Mouse (Mus musculus): ENCODE measurements around the gene Med11.
"Not testable (repeated sequence)": the region's sequence is repeated elsewhere in the genome, so short reads cannot be mapped to it uniquely, and the experiment has no call there.

Med11 gene

GRCm38 (mm10) chr11:70451797-70452498 is at the start of gene Med11:
Gene Med11, plus strand, starts transcription at chr11:70451919.
- peak; percentile 91 for DNase-seq

DNA sequence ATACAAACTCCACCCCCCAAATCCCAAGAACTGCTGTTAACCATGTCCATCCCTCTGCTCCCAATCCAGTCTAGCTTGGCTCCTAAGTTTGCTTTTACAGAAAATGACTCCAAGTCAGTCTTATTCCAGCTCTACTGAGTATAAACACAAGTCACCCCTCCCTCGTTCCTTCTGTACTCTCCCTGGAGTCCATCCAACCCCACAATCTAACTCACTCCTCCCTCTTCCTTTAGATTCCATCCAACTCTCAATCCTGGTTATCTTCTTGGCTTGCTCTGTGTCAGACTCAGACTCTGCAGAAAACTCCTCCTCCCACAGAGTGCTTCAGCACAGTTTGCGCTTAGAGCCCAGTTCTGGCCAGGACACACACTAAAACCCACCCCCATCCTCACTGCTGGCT is 48.1 kb upstream of the Med11 start:
- DNase-seq, result no peak

DNA sequence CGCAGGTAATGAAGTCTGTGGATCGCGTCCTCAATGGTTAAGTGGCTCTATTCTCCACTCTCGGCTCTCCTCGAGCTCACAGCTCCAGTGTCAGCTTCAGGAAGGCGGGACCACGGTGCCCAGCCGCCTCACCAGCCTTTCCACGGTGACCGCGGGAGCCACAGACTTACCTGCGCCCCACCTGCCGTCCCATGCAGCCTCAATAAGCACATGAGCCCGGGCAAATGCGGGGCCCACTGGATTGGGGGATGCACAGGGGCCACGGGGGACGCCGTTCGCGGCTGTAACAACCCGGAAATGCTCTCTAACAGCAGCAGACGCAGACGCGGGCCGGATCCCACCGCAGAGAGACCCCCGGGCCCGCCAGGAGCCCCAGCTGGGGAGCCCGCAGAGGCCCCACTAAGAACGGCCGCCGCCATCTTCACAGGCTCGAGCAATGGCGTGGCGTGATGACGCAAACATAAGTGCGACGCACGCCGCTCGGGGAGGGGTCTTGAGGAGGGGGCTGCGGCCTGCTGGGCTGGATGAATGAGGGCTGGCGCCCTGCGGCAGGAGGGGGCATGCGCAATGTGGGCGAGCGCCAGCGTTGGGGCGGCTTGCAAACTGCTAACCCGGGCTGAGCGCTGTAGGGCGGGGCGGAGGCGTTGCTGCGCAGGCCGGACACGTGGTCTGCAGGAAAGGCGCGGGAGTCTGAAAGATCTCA is 42.0 kb upstream of the Med11 start, which contains the start of gene Pelp1:
Gene Pelp1, minus strand, starts transcription at position 438 of the 703 bp plus-strand sequence.
- DNase-seq, result peak; percentile 90

DNA sequence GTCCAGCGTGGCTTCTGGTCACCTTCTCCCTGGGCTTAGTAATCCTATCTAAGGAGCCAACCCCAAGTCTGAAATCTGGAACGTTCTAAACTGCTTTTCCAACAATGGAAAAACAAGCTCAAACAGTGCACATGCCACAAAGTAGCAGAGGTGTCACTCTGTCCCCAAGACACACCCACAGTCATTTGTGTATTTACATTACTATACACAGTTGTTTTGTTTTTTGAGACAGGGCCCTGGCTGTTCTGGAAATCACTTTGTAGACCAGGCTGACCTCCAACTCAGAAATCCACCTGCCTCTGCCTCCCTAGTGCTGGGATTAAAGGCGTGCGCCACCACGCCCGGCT is 41.4 kb upstream of the Med11 start:
- no peak for DNase-seq

- no peak for DNase-seq
Observed at GRCm38 (mm10) chr11:70412591-70412990, 39.1 kb upstream of the Med11 start.

- DNase-seq, result peak; percentile 75
Observed at GRCm38 (mm10) chr11:70413961-70414360, 37.8 kb upstream of the Med11 start.

DNA sequence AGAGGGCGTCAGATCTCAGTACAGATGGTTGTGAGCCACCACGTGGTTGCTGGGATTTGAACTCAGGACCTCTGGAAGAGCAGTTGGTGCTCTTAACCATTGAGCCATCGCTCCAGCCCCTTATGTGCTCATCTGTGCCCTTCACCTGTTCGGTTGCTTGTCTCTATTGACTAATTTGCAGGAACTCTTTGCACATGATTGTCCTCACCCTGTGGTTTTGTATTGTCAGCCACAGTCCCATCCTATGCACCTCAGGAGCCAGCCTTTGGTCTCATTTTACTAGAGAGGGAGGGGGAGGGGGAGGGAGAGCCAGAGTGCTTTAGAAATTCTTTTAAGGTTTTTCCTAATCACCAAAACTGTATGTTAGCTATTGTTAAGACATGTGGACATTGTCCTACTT is 33.5 kb upstream of the Med11 start:
- no peak for DNase-seq

GRCm38 (mm10) chr11:70419486-70419885 is 32.2 kb upstream of the Med11 start:
- no peak for DNase-seq

- DNase-seq, result not testable (repeated sequence)
Observed at GRCm38 (mm10) chr11:70426598-70426997, 25.1 kb upstream of the Med11 start.

GRCm38 (mm10) chr11:70431574-70431973 is 20.1 kb upstream of the Med11 start:
- no peak for DNase-seq

- DNase-seq, result peak; percentile 99
Observed at GRCm38 (mm10) chr11:70432048-70432894, 19.4 kb upstream of the Med11 start, which contains the start of gene Arrb2. Gene Arrb2, plus strand, starts transcription at chr11:70432635.

GRCm38 (mm10) chr11:70432895-70433568 is 18.7 kb upstream of the Med11 start:
- peak; percentile 56 for DNase-seq

DNA sequence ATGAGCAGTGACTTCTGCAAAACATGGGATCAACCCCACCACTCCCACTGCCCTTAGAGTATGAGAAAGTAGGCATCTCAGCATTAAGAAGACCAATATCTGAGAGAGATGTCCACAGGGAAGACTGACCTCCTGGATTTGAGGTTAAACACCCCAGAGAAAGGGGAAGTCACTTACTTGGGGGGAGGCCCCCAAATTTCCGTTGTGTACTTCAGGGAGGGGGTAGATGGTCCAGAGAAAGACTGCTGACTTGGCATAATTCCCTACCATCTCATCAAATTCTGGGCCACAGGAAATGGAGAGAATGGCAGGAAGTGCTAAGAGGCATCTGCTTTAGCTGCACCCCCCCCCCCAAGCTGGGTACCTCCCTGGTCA is 18.2 kb upstream of the Med11 start:
- no peak for DNase-seq

DNA sequence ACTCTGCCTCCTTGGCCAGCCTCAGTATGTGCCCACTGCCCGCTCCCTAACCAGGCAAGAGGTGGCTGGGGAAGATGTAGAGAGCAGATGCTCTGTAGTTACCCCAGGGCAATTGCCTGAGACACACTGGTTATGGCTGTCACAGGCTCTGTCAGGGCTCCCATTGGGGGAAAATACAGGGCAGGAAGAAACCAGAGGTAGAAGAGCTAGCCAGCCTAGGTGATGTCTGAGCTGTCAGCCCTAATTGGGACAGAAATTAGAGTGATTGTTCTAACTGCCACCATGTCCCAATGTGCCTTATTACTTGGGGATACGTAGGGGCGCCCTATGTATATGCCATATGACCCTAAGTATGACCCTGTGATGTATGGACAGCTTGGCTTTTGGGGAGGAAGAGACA is 17.8 kb upstream of the Med11 start:
- DNase-seq, result no peak

- DNase-seq, result no peak
Observed at GRCm38 (mm10) chr11:70435476-70435875, 16.2 kb upstream of the Med11 start.

- no peak for DNase-seq
Observed at GRCm38 (mm10) chr11:70437426-70437825, 14.3 kb upstream of the Med11 start.

DNA sequence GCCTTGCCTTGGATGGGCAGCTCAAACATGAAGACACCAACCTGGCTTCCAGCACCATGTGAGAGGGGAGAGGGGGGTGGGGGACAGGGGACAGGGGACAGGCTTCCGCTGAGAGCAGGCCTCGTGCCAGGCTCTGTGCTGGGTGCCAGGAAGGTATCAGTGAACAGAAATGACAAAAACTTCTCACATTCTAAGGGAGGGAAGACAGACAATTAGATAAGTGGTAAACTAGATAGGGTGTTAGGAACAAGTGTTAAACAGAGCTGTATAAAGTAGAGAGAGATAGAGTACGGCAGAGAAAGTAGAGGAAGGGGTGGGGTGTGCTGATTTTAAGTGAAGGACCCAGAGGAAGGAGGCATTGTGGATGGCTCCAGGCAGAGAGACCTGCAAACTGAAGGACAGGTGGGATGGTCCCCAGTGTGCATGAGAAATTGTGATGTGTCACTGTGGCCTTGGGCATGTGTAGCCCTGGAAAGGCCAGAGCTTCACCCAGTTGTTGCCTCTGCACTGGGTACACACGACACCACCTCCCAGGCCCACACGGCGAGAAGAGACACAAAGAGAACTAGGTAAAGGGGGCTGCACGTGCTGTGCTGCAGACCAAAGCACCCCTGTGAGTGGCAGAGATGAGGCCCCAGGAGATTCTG is 12.9 kb upstream of the Med11 start:
- DNase-seq, result no peak

- no peak for DNase-seq
Observed at GRCm38 (mm10) chr11:70440637-70441036, 11.1 kb upstream of the Med11 start.

DNA sequence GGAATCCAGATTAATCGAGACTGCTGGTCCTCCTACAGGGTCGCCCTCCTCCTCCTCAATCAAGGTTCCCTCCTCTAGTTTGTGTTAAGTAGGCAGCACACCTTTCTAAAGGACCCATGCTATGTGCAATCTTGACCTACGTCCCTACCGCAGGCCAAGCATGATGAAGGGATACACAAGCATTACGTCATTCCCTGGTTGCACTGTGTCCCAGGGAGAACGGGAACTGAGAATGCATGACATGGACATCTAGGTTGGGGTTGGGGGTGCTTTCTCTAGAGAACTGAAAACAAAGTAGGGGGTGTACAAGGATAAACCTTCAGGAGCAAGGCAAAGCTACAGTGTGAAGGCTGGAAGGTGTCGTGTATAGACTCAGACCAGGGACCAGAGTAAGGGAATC is 9.8 kb upstream of the Med11 start:
- no peak for DNase-seq

DNA sequence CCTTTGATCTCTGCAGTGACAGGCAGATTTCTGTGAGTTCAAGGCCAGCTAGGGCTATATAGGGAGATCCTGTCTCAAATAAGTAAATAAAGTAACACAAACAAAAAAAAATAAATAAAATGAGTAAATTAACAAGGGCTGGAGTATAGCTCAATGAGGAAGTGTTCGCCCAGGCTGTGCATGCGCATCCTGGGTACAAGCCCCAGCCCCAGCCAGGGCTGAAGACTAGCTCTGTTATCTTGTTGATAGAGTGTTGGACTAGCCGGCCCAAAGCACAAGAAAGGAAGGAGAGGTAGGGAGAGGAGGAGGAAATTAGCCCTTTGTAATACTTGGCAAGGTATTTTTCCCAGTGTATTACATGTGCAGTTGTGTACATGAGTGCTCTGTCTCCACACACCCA is 7.8 kb upstream of the Med11 start:
- no peak for DNase-seq

DNA sequence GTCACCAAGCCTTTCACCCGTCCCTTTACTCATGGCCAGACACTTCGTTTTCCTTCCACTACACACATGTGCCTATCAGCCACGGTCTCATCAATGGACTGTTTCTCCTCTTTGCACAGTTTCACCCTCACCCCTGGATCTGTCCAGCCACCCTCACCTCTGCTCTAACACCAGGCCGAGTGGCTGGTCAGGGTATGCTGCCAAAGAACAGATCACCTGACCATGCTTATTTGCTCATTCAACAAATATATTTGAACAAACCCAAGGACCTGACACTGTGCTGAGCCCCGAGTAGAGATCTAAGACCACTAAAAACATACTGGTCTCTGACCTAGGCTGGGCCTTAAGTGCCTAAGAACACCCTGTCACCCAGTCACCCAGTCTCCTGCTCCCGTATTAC is 7.1 kb upstream of the Med11 start:
- no peak for DNase-seq

- DNase-seq, result no peak
Observed at GRCm38 (mm10) chr11:70446756-70447155, 5.0 kb upstream of the Med11 start.

DNA sequence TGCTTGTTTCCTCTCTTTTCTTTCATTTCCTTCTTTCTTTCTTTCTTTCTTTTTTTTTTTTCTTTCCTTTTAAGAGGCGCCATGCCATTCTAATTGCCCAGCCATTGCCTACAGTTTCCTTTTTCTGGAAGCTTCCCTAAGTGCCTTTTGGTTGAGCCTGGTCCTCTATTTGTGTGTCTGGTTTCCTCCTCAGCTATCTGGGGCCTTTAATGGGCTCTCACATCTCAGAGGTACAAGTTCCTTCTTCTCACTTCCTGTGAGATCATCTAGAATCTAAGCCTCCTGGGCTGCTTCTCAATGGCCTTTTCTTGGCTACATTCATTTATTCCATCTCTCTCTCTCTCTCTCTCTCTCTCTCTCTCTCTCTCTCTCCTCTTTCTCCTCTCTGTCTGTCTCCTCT is 4.3 kb upstream of the Med11 start:
- DNase-seq, result no peak

All from right cerebral cortex, postnatal 14 days (tissue).